Mouse (Mus musculus) megakaryocyte-erythroid progenitor cell, adult 5-6 weeks (primary cell): ENCODE measurements around the gene Plk5. TPM values are rescaled to one million over a fixed set of nuclear protein-coding genes. Genes with fewer than 3 reads are reported as not detected.

Source experiments
- ATAC-seq: replicated peaks from 2 replicates; pipeline ENCODE4 v1.8.0; 2016; ENCODE audit warnings: mild to moderate bottlenecking, inconsistent platforms; ENCODE audit not compliant: severe bottlenecking, poor library complexity, low FRiP score, low TSS enrichment
- total RNA-seq, 2 experiments: library from RNA; stranded (forward) in 1 of 2; stranded (reverse) in 1 of 2; fragments of 200-1000, 215-1000 nt in 1 of 2; fragments of >200 nt in 1 of 2; fragmentation: Nextera tagmentation in 1 of 2; gene quantifications; 2 replicates each; pipeline ENCODE4 v1.2.3; 2014 to 2017

Gene Plk5
- total RNA-seq, 2 experiments from 2014 or later, result not detected

GRCm38 (mm10) chr10:80403044-80403692, 46.9 kb downstream of the Plk5 start:
- no peak for ATAC-seq

- ATAC-seq, result no peak
Observed at GRCm38 (mm10) chr10:80405481-80406173, 49.4 kb downstream of the Plk5 start.

GRCm38 (mm10) chr10:80406684-80407501, 50.6 kb downstream of the Plk5 start, which contains the start of gene Uqcr11:
Gene Uqcr11, minus strand, starts transcription at chr10:80406830.
- ATAC-seq, result peak; percentile 77

- ATAC-seq, result no peak
Observed at GRCm38 (mm10) chr10:80407924-80408323, 51.7 kb downstream of the Plk5 start.

GRCm38 (mm10) chr10:80412656-80413541, 56.6 kb downstream of the Plk5 start:
- ATAC-seq, result no peak

Other genes with a start within 250 kb of the Plk5 start
- gene Stk11, start 240.7 kb upstream of the Plk5 start, total RNA-seq (2014; fragmentation: Nextera tagmentation), result 152 and 213 TPM in 2 replicates
- gene Stk11, start 240.7 kb upstream of the Plk5 start, total RNA-seq (2017), result 116 and 174 TPM in 2 replicates
- gene Atp5d, start 217.8 kb upstream of the Plk5 start, total RNA-seq (2014; fragmentation: Nextera tagmentation), result 282 and 325 TPM in 2 replicates
- gene Atp5d, start 217.8 kb upstream of the Plk5 start, total RNA-seq (2017), result 29.3 and 49.3 TPM in 2 replicates
- gene Cbarp, start 215.6 kb upstream of the Plk5 start, total RNA-seq (2014; fragmentation: Nextera tagmentation), result 5.2 and 10.5 TPM in 2 replicates
- gene Cbarp, start 215.6 kb upstream of the Plk5 start, total RNA-seq (2017), result 3.7 TPM in 1 of 2 replicates, not detected in the other
- gene Midn, start 208.2 kb upstream of the Plk5 start, total RNA-seq (2014; fragmentation: Nextera tagmentation), result 30.9 and 34.0 TPM in 2 replicates
- 9.4 and 10.5 TPM in 2 replicates for gene Midn, start 208.2 kb upstream of the Plk5 start, total RNA-seq (2017)
- 31.5 and 44.0 TPM in 2 replicates for gene Cirbp, start 190.5 kb upstream of the Plk5 start, total RNA-seq (2014; fragmentation: Nextera tagmentation)
- gene Cirbp, start 190.5 kb upstream of the Plk5 start, total RNA-seq (2017), result 30.8 and 73.1 TPM in 2 replicates
- 14.2 and 22.9 TPM in 2 replicates for gene 1600002K03Rik, start 183.5 kb upstream of the Plk5 start, total RNA-seq (2014; fragmentation: Nextera tagmentation)
- 25.4 and 27.8 TPM in 2 replicates for gene 1600002K03Rik, start 183.5 kb upstream of the Plk5 start, total RNA-seq (2017)
- 0.40 TPM in 1 of 2 replicates, not detected in the other for gene Efna2, start 177.0 kb upstream of the Plk5 start, total RNA-seq (2014; fragmentation: Nextera tagmentation)
- 0.80 TPM in 1 of 2 replicates, not detected in the other for gene Efna2, start 177.0 kb upstream of the Plk5 start, total RNA-seq (2017)
- 60.8 and 124 TPM in 2 replicates for gene Mum1, start 130.0 kb upstream of the Plk5 start, total RNA-seq (2014; fragmentation: Nextera tagmentation)
- 44.2 and 49.0 TPM in 2 replicates for gene Mum1, start 130.0 kb upstream of the Plk5 start, total RNA-seq (2017)
- gene Ndufs7, start 107.3 kb upstream of the Plk5 start, total RNA-seq (2014; fragmentation: Nextera tagmentation), result 196 and 302 TPM in 2 replicates
- 103 and 168 TPM in 2 replicates for gene Ndufs7, start 107.3 kb upstream of the Plk5 start, total RNA-seq (2017)
- 1.2 and 1.7 TPM in 2 replicates for gene Gamt, start 95.4 kb upstream of the Plk5 start, total RNA-seq (2014; fragmentation: Nextera tagmentation)
- 2.1 and 3.0 TPM in 2 replicates for gene Gamt, start 95.4 kb upstream of the Plk5 start, total RNA-seq (2017)
- gene Dazap1, start 95.0 kb upstream of the Plk5 start, total RNA-seq (2014; fragmentation: Nextera tagmentation), result 152 and 163 TPM in 2 replicates
- 269 and 335 TPM in 2 replicates for gene Dazap1, start 95.0 kb upstream of the Plk5 start, total RNA-seq (2017)
- 4,307 and 4,493 TPM in 2 replicates for gene Rps15, start 64.0 kb upstream of the Plk5 start, total RNA-seq (2014; fragmentation: Nextera tagmentation)
- gene Rps15, start 64.0 kb upstream of the Plk5 start, total RNA-seq (2017), result 2,815 and 2,969 TPM in 2 replicates
- gene Apc2, start 60.5 kb upstream of the Plk5 start, total RNA-seq (2014; fragmentation: Nextera tagmentation), result 0.07 TPM in 1 of 2 replicates, not detected in the other
- not detected in 2 replicates for gene Apc2, start 60.5 kb upstream of the Plk5 start, total RNA-seq (2017)
- gene 2310011J03Rik, start 35.9 kb upstream of the Plk5 start, total RNA-seq (2014; fragmentation: Nextera tagmentation), result 34.1 and 50.4 TPM in 2 replicates
- 16.6 and 21.3 TPM in 2 replicates for gene 2310011J03Rik, start 35.9 kb upstream of the Plk5 start, total RNA-seq (2017)
- 16.1 and 23.0 TPM in 2 replicates for gene Pcsk4, start 27.0 kb upstream of the Plk5 start, total RNA-seq (2014; fragmentation: Nextera tagmentation)
- gene Pcsk4, start 27.0 kb upstream of the Plk5 start, total RNA-seq (2017), result 1.6 and 2.6 TPM in 2 replicates
- 23.1 and 23.7 TPM in 2 replicates for gene Reep6, start 26.5 kb upstream of the Plk5 start, total RNA-seq (2014; fragmentation: Nextera tagmentation)
- gene Reep6, start 26.5 kb upstream of the Plk5 start, total RNA-seq (2017), result 2.7 and 6.8 TPM in 2 replicates
- 1.5 and 3.3 TPM in 2 replicates for gene Adamtsl5, start 8.0 kb upstream of the Plk5 start, total RNA-seq (2014; fragmentation: Nextera tagmentation)
- gene Adamtsl5, start 8.0 kb upstream of the Plk5 start, total RNA-seq (2017), result 0.30 and 2.3 TPM in 2 replicates
- 8.0 and 9.1 TPM in 2 replicates for gene Mex3d, start 31.2 kb downstream of the Plk5 start, total RNA-seq (2014; fragmentation: Nextera tagmentation)
- 13.0 and 14.7 TPM in 2 replicates for gene Mex3d, start 31.2 kb downstream of the Plk5 start, total RNA-seq (2017)
- gene Mbd3, start 43.1 kb downstream of the Plk5 start, total RNA-seq (2014; fragmentation: Nextera tagmentation), result 105 and 113 TPM in 2 replicates
- gene Mbd3, start 43.1 kb downstream of the Plk5 start, total RNA-seq (2017), result 80.0 and 93.8 TPM in 2 replicates
- gene Uqcr11, start 50.4 kb downstream of the Plk5 start, total RNA-seq (2014; fragmentation: Nextera tagmentation), result 485 and 702 TPM in 2 replicates
- gene Uqcr11, start 50.4 kb downstream of the Plk5 start, total RNA-seq (2017), result 241 and 254 TPM in 2 replicates
- 154 and 175 TPM in 2 replicates for gene Tcf3, start 77.2 kb downstream of the Plk5 start, total RNA-seq (2014; fragmentation: Nextera tagmentation)
- 57.9 and 99.8 TPM in 2 replicates for gene Tcf3, start 77.2 kb downstream of the Plk5 start, total RNA-seq (2017)
- gene Onecut3, start 138.4 kb downstream of the Plk5 start, total RNA-seq (2014; fragmentation: Nextera tagmentation), result not detected in 2 replicates
- gene Onecut3, start 138.4 kb downstream of the Plk5 start, total RNA-seq (2017), result not detected in 2 replicates
- not detected in 2 replicates for gene Atp8b3, start 182.7 kb downstream of the Plk5 start, total RNA-seq (2014; fragmentation: Nextera tagmentation)
- not detected in 2 replicates for gene Atp8b3, start 182.7 kb downstream of the Plk5 start, total RNA-seq (2017)
- 52.1 and 57.1 TPM in 2 replicates for gene Rexo1, start 205.1 kb downstream of the Plk5 start, total RNA-seq (2014; fragmentation: Nextera tagmentation)
- gene Rexo1, start 205.1 kb downstream of the Plk5 start, total RNA-seq (2017), result 9.8 and 15.3 TPM in 2 replicates
- 21.0 and 24.9 TPM in 2 replicates for gene Klf16, start 220.9 kb downstream of the Plk5 start, total RNA-seq (2014; fragmentation: Nextera tagmentation)
- gene Klf16, start 220.9 kb downstream of the Plk5 start, total RNA-seq (2017), result 7.2 and 14.6 TPM in 2 replicates
- 55.0 and 63.1 TPM in 2 replicates for gene Abhd17a, start 233.9 kb downstream of the Plk5 start, total RNA-seq (2014; fragmentation: Nextera tagmentation)
- 13.7 and 19.4 TPM in 2 replicates for gene Abhd17a, start 233.9 kb downstream of the Plk5 start, total RNA-seq (2017)
- gene Scamp4, start 246.4 kb downstream of the Plk5 start, total RNA-seq (2014; fragmentation: Nextera tagmentation), result 56.1 and 71.8 TPM in 2 replicates
- 12.7 and 23.3 TPM in 2 replicates for gene Scamp4, start 246.4 kb downstream of the Plk5 start, total RNA-seq (2017)
- gene Adat3, start 246.4 kb downstream of the Plk5 start, total RNA-seq (2014; fragmentation: Nextera tagmentation), result 2.7 and 9.1 TPM in 2 replicates
- gene Adat3, start 246.4 kb downstream of the Plk5 start, total RNA-seq (2017), result 11.0 TPM in 1 of 2 replicates, not detected in the other
- 0.68 and 1.6 TPM in 2 replicates for gene Gm49322, start 249.6 kb downstream of the Plk5 start, total RNA-seq (2014; fragmentation: Nextera tagmentation)
- gene Gm49322, start 249.6 kb downstream of the Plk5 start, total RNA-seq (2017), result 0.08 and 0.42 TPM in 2 replicates